Mouse (Mus musculus): Measurements from ENCODE around the gene Cyp3a57. TPM values are rescaled to one million over a fixed set of nuclear protein-coding genes. Genes with fewer than 3 reads are reported as not detected.

Cyp3a57 gene
- not detected for polyA plus RNA-seq (2015; fragmentation: Illumina TruSeq; extraction: RNeasy Lipid Tissue Mini Kit (QIAGEN cat#74804); ENCODE audit: insufficient read depth, low replicate concordance)

GRCm38 (mm10) chr5:145344941-145345340 is at the start of gene Cyp3a57:
Gene Cyp3a57, plus strand, starts transcription at chr5:145345279.

Other genes starting within 250 kb of the Cyp3a57 start
- 163 TPM for gene Arpc1b, start 231.1 kb upstream of the Cyp3a57 start, polyA plus RNA-seq (2015; fragmentation: Illumina TruSeq; extraction: RNeasy Lipid Tissue Mini Kit (QIAGEN cat#74804); ENCODE audit: insufficient read depth, low replicate concordance)
- gene Pdap1, start 205.0 kb upstream of the Cyp3a57 start, polyA plus RNA-seq (2015; fragmentation: Illumina TruSeq; extraction: RNeasy Lipid Tissue Mini Kit (QIAGEN cat#74804); ENCODE audit: insufficient read depth, low replicate concordance) = 85.8 TPM
- gene Bud31, start 204.9 kb upstream of the Cyp3a57 start, polyA plus RNA-seq (2015; fragmentation: Illumina TruSeq; extraction: RNeasy Lipid Tissue Mini Kit (QIAGEN cat#74804); ENCODE audit: insufficient read depth, low replicate concordance) = 163 TPM
- 7.1 TPM for gene Ptcd1, start 178.2 kb upstream of the Cyp3a57 start, polyA plus RNA-seq (2015; fragmentation: Illumina TruSeq; extraction: RNeasy Lipid Tissue Mini Kit (QIAGEN cat#74804); ENCODE audit: insufficient read depth, low replicate concordance)
- gene Cpsf4, start 178.1 kb upstream of the Cyp3a57 start, polyA plus RNA-seq (2015; fragmentation: Illumina TruSeq; extraction: RNeasy Lipid Tissue Mini Kit (QIAGEN cat#74804); ENCODE audit: insufficient read depth, low replicate concordance) = 25.1 TPM
- gene Atp5j2, start 153.2 kb upstream of the Cyp3a57 start, polyA plus RNA-seq (2015; fragmentation: Illumina TruSeq; extraction: RNeasy Lipid Tissue Mini Kit (QIAGEN cat#74804); ENCODE audit: insufficient read depth, low replicate concordance) = 143 TPM
- gene Zkscan14, start 143.4 kb upstream of the Cyp3a57 start, polyA plus RNA-seq (2015; fragmentation: Illumina TruSeq; extraction: RNeasy Lipid Tissue Mini Kit (QIAGEN cat#74804); ENCODE audit: insufficient read depth, low replicate concordance) = 12.6 TPM
- 5.8 TPM for gene Zkscan5, start 140.7 kb upstream of the Cyp3a57 start, polyA plus RNA-seq (2015; fragmentation: Illumina TruSeq; extraction: RNeasy Lipid Tissue Mini Kit (QIAGEN cat#74804); ENCODE audit: insufficient read depth, low replicate concordance)
- 43.5 TPM for gene Zfp655, start 113.6 kb upstream of the Cyp3a57 start, polyA plus RNA-seq (2015; fragmentation: Illumina TruSeq; extraction: RNeasy Lipid Tissue Mini Kit (QIAGEN cat#74804); ENCODE audit: insufficient read depth, low replicate concordance)
- gene Zscan25, start 64.8 kb upstream of the Cyp3a57 start, polyA plus RNA-seq (2015; fragmentation: Illumina TruSeq; extraction: RNeasy Lipid Tissue Mini Kit (QIAGEN cat#74804); ENCODE audit: insufficient read depth, low replicate concordance) = 4.8 TPM
- gene Cyp3a16, start 124.4 kb downstream of the Cyp3a57 start, polyA plus RNA-seq (2015; fragmentation: Illumina TruSeq; extraction: RNeasy Lipid Tissue Mini Kit (QIAGEN cat#74804); ENCODE audit: insufficient read depth, low replicate concordance) = not detected
- not detected for gene Cyp3a41b, start 239.5 kb downstream of the Cyp3a57 start, polyA plus RNA-seq (2015; fragmentation: Illumina TruSeq; extraction: RNeasy Lipid Tissue Mini Kit (QIAGEN cat#74804); ENCODE audit: insufficient read depth, low replicate concordance)